Mouse (Mus musculus) MEL (cell line): ENCODE results near the gene Dvl2. TPM values are rescaled to one million over a fixed set of nuclear protein-coding genes. Genes with fewer than 3 reads are reported as not detected.

Source experiments
- DNase-seq: peaks from one replicate; pipeline ENCODE4 v3.0.0; 2011; ENCODE audit warnings: low read depth, low spot score
- H3K27ac ChIP-seq: 2 replicates; pipeline ENCODE4 v1.5.1; 2012; ENCODE audit warnings: low read depth, mild to moderate bottlenecking, control low read depth, low read length, moderate library complexity; ENCODE audit not compliant: control insufficient read depth
- H3K27me3 ChIP-seq, 2 experiments: fragments of 150-350 bp in 1 of 2; sonication (generic) in 1 of 2; 2 replicates each; pipeline ENCODE4 v1.6.1; 2012; ENCODE audit warnings: low read length in 2 of 2, mild to moderate bottlenecking in 2 of 2, improper control_type of control experiment in 1 of 2, moderate library complexity in 1 of 2; ENCODE audit not compliant: insufficient read depth in 2 of 2, control insufficient read depth in 1 of 2
- H3K36me3 ChIP-seq, 2 experiments: 2 replicates each; pipeline ENCODE4 v1.6.1; 2012 to 2014; ENCODE audit warnings: low read length in 2 of 2, improper control_type of control experiment in 1 of 2, inconsistent platforms in 1 of 2, mild to moderate bottlenecking in 1 of 2; ENCODE audit not compliant: insufficient read depth in 2 of 2, control insufficient read depth in 1 of 2
- H3K4me1 ChIP-seq, 2 experiments: fragments of 150-350 bp in 1 of 2; sonication (generic) in 1 of 2; 2 replicates each; pipeline ENCODE4 v1.6.1; 2012; ENCODE audit warnings: low read length in 2 of 2, improper control_type of control experiment in 1 of 2, mild to moderate bottlenecking in 1 of 2; ENCODE audit not compliant: insufficient read depth in 2 of 2, control insufficient read depth in 1 of 2
- H3K4me3 ChIP-seq, 2 experiments: fragments of 150-350 bp in 1 of 2; sonication (generic) in 1 of 2; 2 replicates each; pipeline ENCODE4 v1.5.1; 2012; ENCODE audit warnings: low read depth in 2 of 2, low read length in 2 of 2, mild to moderate bottlenecking in 2 of 2, moderate library complexity in 2 of 2, control low read depth in 1 of 2, improper control_type of control experiment in 1 of 2; ENCODE audit not compliant: control insufficient read depth in 1 of 2, insufficient read depth in 1 of 2
- H3K79me2 ChIP-seq: 2 replicates; pipeline ENCODE4 v1.6.1; 2012; ENCODE audit warnings: mild to moderate bottlenecking, low read length, moderate library complexity; ENCODE audit not compliant: control insufficient read depth, poor library complexity, insufficient read depth
- H3K9ac ChIP-seq: 2 replicates; pipeline ENCODE4 v1.6.1; 2012; ENCODE audit warnings: low read depth, mild to moderate bottlenecking, control low read depth, low read length, moderate library complexity; ENCODE audit not compliant: control insufficient read depth, poor library complexity, severe bottlenecking
- H3K9me3 ChIP-seq: fragments of 150-350 bp; sonication (generic); replicated peaks from 2 replicates; pipeline ENCODE4 v1.6.1; 2012; ENCODE audit warnings: mild to moderate bottlenecking, low read length, improper control_type of control experiment, moderate library complexity; ENCODE audit not compliant: insufficient read depth
- BHLHE40 ChIP-seq: IDR thresholded peaks from 2 replicates; pipeline ENCODE4 v1.6.1; 2012; ENCODE audit warnings: low read depth, mild to moderate bottlenecking, inconsistent platforms, low read length, improper control_type of control experiment, borderline replicate concordance
- CHD1 ChIP-seq: IDR thresholded peaks from 2 replicates; pipeline ENCODE4 v1.6.1; 2012; ENCODE audit warnings: low read depth, mild to moderate bottlenecking, inconsistent platforms, low read length, improper control_type of control experiment
- CHD2 ChIP-seq: IDR thresholded peaks from 2 replicates; pipeline ENCODE4 v1.6.1; 2011; ENCODE audit warnings: low read length, improper control_type of control experiment
- E2F4 ChIP-seq: IDR thresholded peaks from 2 replicates; pipeline ENCODE4 v1.6.1; 2011; ENCODE audit warnings: low read depth, low read length, improper control_type of control experiment, borderline replicate concordance
- ELF1 ChIP-seq: IDR thresholded peaks from 2 replicates; pipeline ENCODE4 v1.6.1; 2014; ENCODE audit warnings: low read depth, mild to moderate bottlenecking, inconsistent platforms, low read length, improper control_type of control experiment, moderate library complexity
- EP300 ChIP-seq, 2 experiments: IDR thresholded peaks; 2 replicates each; pipeline ENCODE4 v1.6.1; 2011; ENCODE audit warnings: improper control_type of control experiment in 2 of 2, low read length in 2 of 2, low read depth in 1 of 2, mild to moderate bottlenecking in 1 of 2
- ETS1 ChIP-seq: IDR thresholded peaks from 2 replicates; pipeline ENCODE4 v1.6.1; 2012; ENCODE audit warnings: low read depth, mild to moderate bottlenecking, inconsistent platforms, low read length, improper control_type of control experiment, moderate library complexity
- GABPA ChIP-seq: IDR thresholded peaks from 2 replicates; pipeline ENCODE4 v1.6.1; 2012; ENCODE audit warnings: low read depth, mild to moderate bottlenecking, inconsistent platforms, low read length, improper control_type of control experiment, moderate library complexity
- GATA1 ChIP-seq: IDR thresholded peaks from 2 replicates; pipeline ENCODE4 v1.6.1; 2011; ENCODE audit warnings: low read depth, low read length, improper control_type of control experiment
- HCFC1 ChIP-seq: IDR thresholded peaks from 2 replicates; pipeline ENCODE4 v1.6.1; 2012; ENCODE audit warnings: low read depth, mild to moderate bottlenecking, inconsistent platforms, low read length, improper control_type of control experiment, moderate library complexity
- JUND ChIP-seq: IDR thresholded peaks from 2 replicates; pipeline ENCODE4 v1.6.1; 2011; ENCODE audit warnings: low read depth, mild to moderate bottlenecking, improper control_type of control experiment, low read length
- MAFK ChIP-seq: IDR thresholded peaks from 2 replicates; pipeline ENCODE4 v1.6.1; 2011; ENCODE audit warnings: low read depth, mild to moderate bottlenecking, low read length, improper control_type of control experiment, borderline replicate concordance
- MAX ChIP-seq: IDR thresholded peaks from 2 replicates; pipeline ENCODE4 v1.6.1; 2011; ENCODE audit warnings: low read length, improper control_type of control experiment
- MAZ ChIP-seq: IDR thresholded peaks from 2 replicates; pipeline ENCODE4 v1.6.1; 2012; ENCODE audit warnings: low read depth, mild to moderate bottlenecking, inconsistent platforms, low read length, improper control_type of control experiment
- MEF2A ChIP-seq: IDR thresholded peaks from 2 replicates; pipeline ENCODE4 v1.6.1; 2014; ENCODE audit warnings: low read depth, mild to moderate bottlenecking, inconsistent platforms, low read length, improper control_type of control experiment; ENCODE audit not compliant: poor library complexity, insufficient replicate concordance, severe bottlenecking; ENCODE audit errors: extremely low read depth
- MXI1 ChIP-seq: IDR thresholded peaks from 2 replicates; pipeline ENCODE4 v1.6.1; 2011; ENCODE audit warnings: mild to moderate bottlenecking, low read depth, low read length, improper control_type of control experiment
- MYB ChIP-seq: IDR thresholded peaks from 2 replicates; pipeline ENCODE4 v1.6.1; 2011; ENCODE audit warnings: mild to moderate bottlenecking, low read depth, low read length, improper control_type of control experiment
- MYC ChIP-seq: IDR thresholded peaks from 2 replicates; pipeline ENCODE4 v1.6.1; 2011; ENCODE audit warnings: low read depth, mild to moderate bottlenecking, low read length, improper control_type of control experiment, moderate library complexity
- NELFE ChIP-seq: IDR thresholded peaks from 2 replicates; pipeline ENCODE4 v1.6.1; 2011; ENCODE audit warnings: low read depth, low read length, improper control_type of control experiment
- NRF1 ChIP-seq: IDR thresholded peaks from 2 replicates; pipeline ENCODE4 v1.6.1; 2014; ENCODE audit warnings: low read depth, mild to moderate bottlenecking, inconsistent platforms, low read length, improper control_type of control experiment, moderate library complexity; ENCODE audit not compliant: poor library complexity, insufficient read depth, severe bottlenecking
- POLR2A ChIP-seq, 2 experiments: IDR thresholded peaks; 2 replicates each; pipeline ENCODE4 v1.6.1; 2011 to 2012; ENCODE audit warnings: low read length in 2 of 2, mild to moderate bottlenecking in 2 of 2, control low read depth in 1 of 2, improper control_type of control experiment in 1 of 2, low read depth in 1 of 2, moderate library complexity in 1 of 2; ENCODE audit not compliant: control insufficient read depth in 1 of 2, insufficient read depth in 1 of 2, poor library complexity in 1 of 2
- POLR2AphosphoS2 ChIP-seq: IDR thresholded peaks from 2 replicates; pipeline ENCODE4 v1.6.1; 2011; ENCODE audit warnings: low read length, improper control_type of control experiment
- POLR2AphosphoS5 ChIP-seq: IDR thresholded peaks from 2 replicates; pipeline ENCODE4 v1.6.1; 2012; ENCODE audit warnings: low read depth, borderline replicate concordance, mild to moderate bottlenecking, inconsistent platforms, low read length, moderate library complexity, mixed read lengths
- RAD21 ChIP-seq: IDR thresholded peaks from 2 replicates; pipeline ENCODE4 v1.6.1; 2011; ENCODE audit warnings: mild to moderate bottlenecking, low read depth, low read length, improper control_type of control experiment
- RCOR1 ChIP-seq: IDR thresholded peaks from 2 replicates; pipeline ENCODE4 v1.6.1; 2012; ENCODE audit warnings: low read depth, mild to moderate bottlenecking, inconsistent platforms, low read length, improper control_type of control experiment
- SIN3A ChIP-seq: IDR thresholded peaks from 2 replicates; pipeline ENCODE4 v1.6.1; 2012; ENCODE audit warnings: low read length, improper control_type of control experiment, inconsistent platforms
- SMC3 ChIP-seq: IDR thresholded peaks from 2 replicates; pipeline ENCODE4 v1.6.1; 2011; ENCODE audit warnings: low read depth, low read length, improper control_type of control experiment
- TAL1 ChIP-seq: IDR thresholded peaks from 2 replicates; pipeline ENCODE4 v1.6.1; 2012; ENCODE audit warnings: mild to moderate bottlenecking, inconsistent platforms, low read length, moderate library complexity, mixed read lengths
- TBP ChIP-seq: IDR thresholded peaks from 2 replicates; pipeline ENCODE4 v1.8.0; 2011; ENCODE audit warnings: low read depth, low read length, improper control_type of control experiment
- TCF12 ChIP-seq: IDR thresholded peaks from 2 replicates; pipeline ENCODE4 v1.6.1; 2014; ENCODE audit warnings: low read depth, mild to moderate bottlenecking, inconsistent platforms, low read length, improper control_type of control experiment, moderate library complexity
- UBTF ChIP-seq: IDR thresholded peaks from 2 replicates; pipeline ENCODE4 v1.6.1; 2012; ENCODE audit warnings: low read depth, mild to moderate bottlenecking, inconsistent platforms, low read length, improper control_type of control experiment, moderate library complexity, borderline replicate concordance; ENCODE audit not compliant: insufficient read depth
- ZC3H11A ChIP-seq: IDR thresholded peaks from 2 replicates; pipeline ENCODE4 v1.6.1; 2012; ENCODE audit warnings: low read depth, mild to moderate bottlenecking, inconsistent platforms, low read length, improper control_type of control experiment
- ZKSCAN1 ChIP-seq: IDR thresholded peaks from 2 replicates; pipeline ENCODE4 v1.6.1; 2012; ENCODE audit warnings: low read depth, mild to moderate bottlenecking, inconsistent platforms, low read length, improper control_type of control experiment, moderate library complexity
- ZMIZ1 ChIP-seq: IDR thresholded peaks from 2 replicates; pipeline ENCODE4 v1.6.1; 2012; ENCODE audit warnings: low read depth, mild to moderate bottlenecking, inconsistent platforms, low read length, improper control_type of control experiment, moderate library complexity
- ZNF384 ChIP-seq: IDR thresholded peaks from 2 replicates; pipeline ENCODE4 v1.6.1; 2012; ENCODE audit warnings: low read depth, mild to moderate bottlenecking, inconsistent platforms, low read length, improper control_type of control experiment
- polyA plus RNA-seq, 2 experiments: library from polyadenylated mRNA; stranded (reverse) in 1 of 2; unstranded in 1 of 2; fragments of >175 nt in 1 of 2; fragments of >200 nt in 1 of 2; gene quantifications; 2 replicates each; pipeline versions ENCODE4 v1.2.1 to v1.2.4; 2012; ENCODE audit warnings: low replicate concordance in 2 of 2, low read depth in 1 of 2; ENCODE audit not compliant: insufficient read length in 2 of 2, insufficient read depth in 1 of 2, missing spikeins in 1 of 2
- total RNA-seq: library from RNA; depleted of rRNA; stranded (reverse); fragments of 300-350 nt; gene quantifications from 2 replicates; pipeline ENCODE4 v1.2.3, GENCODE M21; 2012

Gene Dvl2
- total and polyA plus RNA-seq, 3 experiments, result 38.5 to 40.1 TPM; not detected in 1

- Histone ChIP-seq H3K4me3 (peak within 1 kb of the TSS; percentile 48 to 83), H3K27me3 (no peaks in the 10 kb centered on the region), H3K9ac (peak within 1 kb of the TSS; percentile 86), H3K4me1 (peaks cover 0 to 14% of the 10 kb centered on the region in 2 experiments; a peak in 2 of 4 replicates), H3K9me3 (no peaks in the 10 kb centered on the region), H3K79me2 (peaks cover 18% of the 10 kb centered on the region), H3K27ac (peak within 1 kb of the TSS; percentile 97), H3K36me3 (peaks cover 0 to 16% of the 10 kb centered on the region in 2 experiments; a peak in 2 of 4 replicates)
- DNase-seq, result peak; percentile 100
- peak; percentile 95 for TF ChIP-seq BHLHE40
- peak; percentile 99 for TF ChIP-seq SIN3A
- TF ChIP-seq POLR2AphosphoS2, result peak; percentile 99
- TF ChIP-seq TBP, result peak; percentile 81
- no peak for TF ChIP-seq UBTF
- TF ChIP-seq MYB, result peak; percentile 37; the same call in 1 of the 2 replicates
- TF ChIP-seq JUND, result no peak
- peak; percentile 80 for TF ChIP-seq POLR2AphosphoS5
- peak; percentile 97 for TF ChIP-seq GATA1
- TF ChIP-seq MAX, result peak; percentile 98
- TF ChIP-seq ZNF384, result no peak
- peak; percentile 25; the same call in 1 of the 2 replicates for TF ChIP-seq CHD2
- no peak for TF ChIP-seq GABPA
- TF ChIP-seq ZMIZ1, result peak; percentile 80; the same call in 1 of the 2 replicates
- TF ChIP-seq E2F4, result no peak
- no peak for TF ChIP-seq MAZ
- no peak for TF ChIP-seq NRF1
- no peak for TF ChIP-seq RAD21
- peak; percentile 23; the same call in 1 of the 2 replicates for TF ChIP-seq TAL1
- TF ChIP-seq SMC3, result no peak
- TF ChIP-seq ZC3H11A, result no peak
- no peak for TF ChIP-seq RCOR1
- TF ChIP-seq TCF12, result 0 out of 2 replicates have a peak, but pooled peaks have one; percentile 47
- peak; percentile 73 for TF ChIP-seq ELF1
- TF ChIP-seq EP300 (IDR thresholded peaks at IDR 0.05; ENCODE audit: low read depth in 1 of 2, low read length in 2 of 2), result peak in 1 of 2 experiments; percentile 54; a peak in 2 of 4 replicates
- peak in 1 of 2 experiments; percentile 74; a peak in 2 of 4 replicates for TF ChIP-seq POLR2A (IDR thresholded peaks at IDR 0.05; ENCODE audit: control insufficient read depth in 1 of 2, insufficient read depth in 1 of 2, low read depth in 1 of 2, low read length in 2 of 2, poor library complexity in 1 of 2)
- TF ChIP-seq ZKSCAN1, result no peak
- no peak for TF ChIP-seq CHD1
- TF ChIP-seq NELFE, result no peak; the same call in 1 of the 2 replicates
- TF ChIP-seq MAFK, result no peak
- TF ChIP-seq HCFC1, result peak; percentile 86
- TF ChIP-seq ETS1, result peak; percentile 81; the same call in 1 of the 2 replicates
- no peak for TF ChIP-seq MEF2A
- TF ChIP-seq MYC, result peak; percentile 96
- TF ChIP-seq MXI1, result peak; percentile 94
Observed at GRCm38 (mm10) chr11:69990850-69991691, 9.3 kb upstream of the Dvl2 start, which contains the start of gene Gabarap. Gene Gabarap (plus strand): TSS chr11:69991143.
